Mouse (Mus musculus) splenic B cell, adult 2 months (primary cell): ENCODE measurements around the gene Gja5.
"Not testable (repeated sequence)": the region's sequence is repeated elsewhere in the genome, so short reads cannot be mapped to it uniquely, and the experiment has no call there.

ENCODE experiments used
- DNase-seq: peaks from one replicate; pipeline ENCODE4 v3.0.0-alpha.2; 2011; ENCODE audit warnings: low read depth, low spot score
- H3K27me3 ChIP-seq: 2 replicates; pipeline ENCODE4 v1.6.1; 2012; ENCODE audit warnings: mild to moderate bottlenecking, low read length, moderate library complexity, mixed read lengths; ENCODE audit not compliant: control insufficient read depth, poor library complexity, insufficient read depth, severe bottlenecking
- H3K36me3 ChIP-seq: 2 replicates; pipeline ENCODE4 v1.6.1; 2012; ENCODE audit warnings: mild to moderate bottlenecking, low read length, moderate library complexity, mixed read lengths; ENCODE audit not compliant: control insufficient read depth, poor library complexity, insufficient read depth, severe bottlenecking

Gja5 gene

GRCm38 (mm10) chr3:97078436-97078835, 173.9 kb downstream of the Gja5 start:
- Histone ChIP-seq H3K36me3 (no peaks in the 10 kb centered on the region), H3K27me3 (no peaks in the 10 kb centered on the region)
- DNase-seq: no peak

GRCm38 (mm10) chr3:97082156-97082555, 177.7 kb downstream of the Gja5 start:
- DNase-seq: no peak
- no peaks in the 10 kb centered on the region for H3K27me3 ChIP-seq
- no peaks in the 10 kb centered on the region for H3K36me3 ChIP-seq

GRCm38 (mm10) chr3:97087326-97087725, 182.8 kb downstream of the Gja5 start:
- H3K27me3 ChIP-seq: no peaks in the 10 kb centered on the region
- peak; percentile 54 for DNase-seq
- H3K36me3 ChIP-seq: no peaks in the 10 kb centered on the region

DNA sequence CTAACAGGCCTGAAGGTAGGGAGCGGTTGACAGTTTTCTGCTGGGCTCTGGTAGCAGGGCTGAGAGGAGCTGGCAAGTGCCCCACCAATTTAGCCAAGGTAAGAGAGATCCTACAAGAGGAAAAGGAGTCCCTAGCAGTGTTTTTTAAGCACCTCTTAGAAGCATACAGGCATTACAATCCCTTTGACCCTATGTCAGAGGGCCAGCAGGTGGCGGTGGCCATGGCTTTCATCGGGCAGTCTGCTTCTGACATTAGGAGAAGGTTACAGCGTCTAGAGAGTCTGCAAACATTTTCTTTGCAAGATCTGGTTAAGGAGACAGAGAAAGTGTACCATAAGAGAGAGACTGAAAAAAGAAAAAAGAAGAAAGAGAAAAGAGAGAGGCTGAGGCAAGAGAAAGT, 183.8 kb downstream of the Gja5 start:
- not testable (repeated sequence) for DNase-seq, H3K36me3 ChIP-seq

DNA sequence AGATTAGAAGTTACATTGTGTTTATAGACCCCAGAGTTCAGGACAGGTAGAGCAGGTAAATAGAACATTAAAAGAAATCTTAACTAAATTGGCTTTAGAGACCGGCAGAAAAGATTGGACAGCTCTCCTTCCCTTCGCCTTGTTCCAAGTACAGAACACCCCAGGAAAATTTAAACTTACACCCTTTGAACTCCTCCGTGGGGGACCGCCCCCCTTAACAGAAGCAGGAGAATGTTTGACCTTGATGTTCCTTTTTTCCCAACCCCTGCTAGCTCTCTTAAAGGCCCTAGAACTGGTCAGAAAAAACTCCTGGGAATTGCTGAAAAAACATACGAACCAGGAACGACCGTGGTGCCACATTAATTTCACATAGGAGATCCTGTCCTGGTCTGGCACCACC, 187.5 kb downstream of the Gja5 start:
- not testable (repeated sequence) for DNase-seq, H3K27me3 ChIP-seq, H3K36me3 ChIP-seq

More for the DNA sequence above, 183.8 kb downstream of the Gja5 start:
- not testable (repeated sequence) for H3K27me3 ChIP-seq

DNA sequence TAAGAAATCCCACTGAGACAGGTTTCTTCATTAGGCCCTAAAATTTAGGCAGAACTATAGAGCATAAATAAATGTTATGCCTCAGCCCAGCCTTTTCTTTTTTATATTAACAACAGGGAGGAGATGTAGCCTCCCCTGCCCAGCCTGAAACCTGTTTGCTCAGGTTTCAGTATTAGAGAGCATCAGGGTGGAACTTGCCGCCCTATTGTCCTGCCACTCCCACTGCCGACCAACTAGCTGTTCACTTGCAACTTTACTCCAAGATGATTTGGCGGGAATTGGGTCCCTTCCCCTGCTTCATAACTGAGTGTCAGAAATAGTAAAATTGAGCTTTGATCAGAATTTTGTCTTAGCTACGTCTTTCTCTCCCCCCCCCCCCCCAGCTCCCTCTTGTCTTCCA, 192.2 kb downstream of the Gja5 start:
- not testable (repeated sequence) for H3K36me3 ChIP-seq, DNase-seq, H3K27me3 ChIP-seq

GRCm38 (mm10) chr3:97100784-97101641, 196.5 kb downstream of the Gja5 start:
- Histone ChIP-seq H3K36me3 (no peaks in the 10 kb centered on the region), H3K27me3 (no peaks in the 10 kb centered on the region)
- DNase-seq: no peak

DNA sequence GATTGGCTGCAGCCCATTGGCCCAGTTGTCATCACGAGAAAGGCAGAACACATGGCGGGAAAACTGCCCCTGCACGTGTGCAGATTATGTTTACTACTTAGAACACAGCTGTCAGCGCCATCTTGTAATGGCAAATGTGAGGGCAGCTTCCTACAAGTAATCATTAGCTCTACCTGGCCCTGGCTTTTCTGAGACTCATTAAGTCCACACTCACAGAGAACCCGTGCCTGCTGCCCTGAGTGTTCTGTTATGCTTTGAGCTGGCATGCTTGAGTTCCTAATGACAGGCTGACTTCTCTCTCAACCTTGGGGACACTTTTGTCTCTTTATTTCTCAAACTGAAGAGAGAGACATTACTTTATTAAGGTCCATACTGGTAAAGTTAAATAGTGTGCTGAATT, 199.5 kb downstream of the Gja5 start:
- H3K27me3 ChIP-seq, DNase-seq, H3K36me3 ChIP-seq: not testable (repeated sequence)

- no peaks in the 10 kb centered on the region for H3K27me3 ChIP-seq
- no peak for DNase-seq
- H3K36me3 ChIP-seq: no peaks in the 10 kb centered on the region
Measured at GRCm38 (mm10) chr3:97104696-97105430, 200.4 kb downstream of the Gja5 start.

GRCm38 (mm10) chr3:97117511-97117910, 213.0 kb downstream of the Gja5 start:
- Histone ChIP-seq H3K27me3 (no peaks in the 10 kb centered on the region), H3K36me3 (no peaks in the 10 kb centered on the region)
- DNase-seq: no peak

DNA sequence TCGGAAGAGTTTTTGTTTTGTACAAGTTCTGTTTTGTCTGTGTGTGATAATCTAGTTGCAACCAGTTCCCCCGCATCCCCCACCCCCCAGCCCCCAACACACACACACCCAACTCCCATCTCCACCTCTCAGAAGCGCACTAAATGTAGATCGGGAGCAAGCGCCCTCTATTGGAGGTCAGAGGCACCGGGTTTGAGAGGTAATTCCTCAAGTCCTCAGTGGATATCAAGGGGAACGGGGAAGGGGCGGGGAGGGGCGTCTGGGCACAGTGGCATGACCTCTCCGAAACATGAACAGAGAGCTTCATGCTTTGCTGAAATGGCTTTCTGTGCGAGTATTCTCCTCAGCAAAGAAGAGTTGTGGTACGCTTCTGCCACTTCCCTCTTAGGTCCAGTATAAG, 213.8 kb downstream of the Gja5 start:
- H3K27me3 ChIP-seq: no peaks in the 10 kb centered on the region
- no peaks in the 10 kb centered on the region for H3K36me3 ChIP-seq
- DNase-seq: no peak

DNA sequence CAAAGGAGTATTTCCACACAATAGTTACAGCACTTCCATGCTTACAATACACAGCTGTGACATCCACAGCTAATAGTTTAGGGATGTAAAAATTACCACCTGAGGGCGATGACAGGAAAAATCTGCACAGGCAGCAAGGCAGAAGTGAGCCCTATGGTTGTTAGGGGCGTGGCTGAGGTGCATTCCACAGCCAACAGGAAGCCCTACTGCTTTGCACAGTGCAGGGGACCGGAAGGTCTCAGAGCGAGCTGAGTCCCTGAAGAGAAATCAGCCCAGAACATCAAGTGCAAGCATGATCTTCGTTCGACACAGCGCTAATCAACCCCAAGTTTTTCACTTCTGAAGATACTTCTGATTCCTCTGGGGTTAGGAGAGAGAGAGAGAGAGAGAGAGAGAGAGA, 219.7 kb downstream of the Gja5 start:
- peak; percentile 73 for DNase-seq
- H3K36me3 ChIP-seq: no peaks in the 10 kb centered on the region
- no peaks in the 10 kb centered on the region for H3K27me3 ChIP-seq
